Mouse (Mus musculus) liver, postnatal 0 days (tissue): ENCODE measurements around the gene Cpt1a.

Experiments
- CTCF ChIP-seq: sonication (generic); IDR thresholded peaks from 2 replicates; pipeline ENCODE4 v1.5.1; 2016; ENCODE audit warnings: antibody characterized with exemption, low read depth
- EP300 ChIP-seq: IDR thresholded peaks from 2 replicates; pipeline ENCODE4 v1.6.1; 2016; ENCODE audit warnings: antibody characterized with exemption, low read depth, mild to moderate bottlenecking

GRCm38 (mm10) chr19:3429156-3429816, 107.2 kb downstream of the Cpt1a start:
- no peak for TF ChIP-seq CTCF
- TF ChIP-seq EP300: no peak
